Mouse (Mus musculus) ES-Bruce4 (cell line): Measurements from ENCODE around the gene Ptges2. TPM values are rescaled to one million over a fixed set of nuclear protein-coding genes. Genes with fewer than 3 reads are reported as not detected.
A peak's percentile ranks its signal among the peaks of the same experiment; 100 is the strongest.

Experiments
- H3K27ac ChIP-seq: 2 replicates; pipeline ENCODE4 v1.5.1; 2012; ENCODE audit warnings: low read length, inconsistent platforms; ENCODE audit not compliant: insufficient read depth
- H3K27me3 ChIP-seq: 2 replicates; pipeline ENCODE4 v1.6.1; 2012; ENCODE audit warnings: mild to moderate bottlenecking, low read length, inconsistent platforms; ENCODE audit not compliant: control insufficient read depth, poor library complexity, insufficient read depth, severe bottlenecking
- H3K36me3 ChIP-seq: 2 replicates; pipeline ENCODE4 v1.6.1; 2012; ENCODE audit warnings: inconsistent platforms, mild to moderate bottlenecking, low read length, moderate library complexity; ENCODE audit not compliant: control insufficient read depth, poor library complexity, insufficient read depth, severe bottlenecking
- H3K4me1 ChIP-seq: one replicate; pipeline ENCODE4 v1.8.1; 2011; ENCODE audit warnings: low read length; ENCODE audit not compliant: control insufficient read depth, insufficient read depth
- H3K4me3 ChIP-seq: 2 replicates; pipeline ENCODE4 v1.5.1; 2011; ENCODE audit warnings: low read depth, mild to moderate bottlenecking, low read length
- H3K9ac ChIP-seq: 2 replicates; pipeline ENCODE4 v1.6.1; 2012; ENCODE audit warnings: low read depth, mild to moderate bottlenecking, inconsistent platforms; ENCODE audit not compliant: poor library complexity, severe bottlenecking
- H3K9me3 ChIP-seq: replicated peaks from 2 replicates; pipeline ENCODE4 v1.6.1; 2012; ENCODE audit warnings: mild to moderate bottlenecking, low read length, inconsistent platforms; ENCODE audit not compliant: control insufficient read depth, poor library complexity, insufficient read depth, severe bottlenecking
- CTCF ChIP-seq: IDR thresholded peaks from one replicate; pipeline ENCODE4 v1.8.1; 2011; ENCODE audit warnings: low read depth, low read length
- EP300 ChIP-seq: IDR thresholded peaks from 2 replicates; pipeline ENCODE4 v1.6.1; 2011; ENCODE audit warnings: low read depth, low read length; ENCODE audit not compliant: insufficient read depth
- POLR2A ChIP-seq: IDR thresholded peaks from one replicate; pipeline ENCODE4 v1.8.1; 2011; ENCODE audit warnings: low read length; ENCODE audit not compliant: insufficient read depth
- polyA plus RNA-seq: library from polyadenylated mRNA; stranded (reverse); fragments of >200 nt; gene quantifications from 2 replicates; pipeline ENCODE4 v1.2.4, GENCODE M21; 2011; ENCODE audit warnings: low read depth; ENCODE audit not compliant: missing spikeins, insufficient read depth, insufficient read length

The Ptges2 gene
- polyA plus RNA-seq, 1 experiment, result 22.2 TPM

DNA sequence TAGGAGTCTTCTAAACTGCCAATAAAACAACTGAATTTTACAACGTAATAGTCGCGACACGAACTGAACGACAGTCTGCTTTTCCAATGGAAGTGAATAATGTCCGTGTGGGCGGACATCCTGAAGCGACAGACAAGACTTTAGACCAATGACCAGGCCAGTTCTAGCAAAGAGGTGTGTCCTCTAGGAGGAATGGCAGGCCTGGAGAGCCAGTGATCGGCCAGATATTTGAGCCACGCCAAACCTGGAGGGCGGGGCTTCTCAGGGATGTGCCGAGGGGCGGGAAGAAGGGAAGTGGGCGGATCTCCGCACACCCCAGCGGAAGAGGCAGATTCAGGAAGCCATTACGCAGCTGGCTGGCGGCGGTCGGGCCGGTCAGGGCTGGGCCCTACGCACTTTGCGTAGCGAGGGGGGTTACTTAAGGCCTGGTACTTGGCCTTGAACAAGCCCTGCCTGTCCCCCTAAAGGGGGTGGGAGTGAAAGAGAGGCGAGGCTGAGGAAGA, 56.2 kb downstream of the Ptges2 start:
- TF ChIP-seq CTCF (no peak), POLR2A (no peak)
- peak overlapping the region; percentile 59 for H3K9ac ChIP-seq
- H3K36me3 ChIP-seq, result no peaks in the 10 kb centered on the region
- no peaks in the 10 kb centered on the region for H3K4me1 ChIP-seq
- H3K4me3 ChIP-seq, result peak overlapping the region; percentile 59
- H3K9me3 ChIP-seq, result no peaks in the 10 kb centered on the region
- 0 out of 2 replicates have a peak, but pooled peaks cover 2% of the 10 kb centered on the region for H3K27me3 ChIP-seq
- peak overlapping the region; percentile 90 for H3K27ac ChIP-seq

- Histone ChIP-seq H3K9me3 (no peaks in the 10 kb centered on the region), H3K36me3 (no peaks in the 10 kb centered on the region), H3K4me3 (peak overlapping the region; percentile 55), H3K27ac (no peak overlapping the region), H3K9ac (peak overlapping the region; percentile 22), H3K27me3 (0 out of 2 replicates have a peak, but pooled peaks cover 2% of the 10 kb centered on the region), H3K4me1 (no peaks in the 10 kb centered on the region)
- TF ChIP-seq CTCF (no peak), POLR2A (no peak), EP300 (no peak)
Measured at GRCm38 (mm10) chr2:32452441-32452971, 56.8 kb downstream of the Ptges2 start.

- Histone ChIP-seq H3K9me3 (no peaks in the 10 kb centered on the region), H3K4me1 (no peaks in the 10 kb centered on the region), H3K27me3 (0 out of 2 replicates have a peak, but pooled peaks cover 2% of the 10 kb centered on the region), H3K27ac (peak overlapping the region; percentile 81), H3K4me3 (no peak overlapping the region), H3K9ac (no peak overlapping the region), H3K36me3 (no peaks in the 10 kb centered on the region)
- no peak for TF ChIP-seq CTCF
- TF ChIP-seq EP300, result no peak
- no peak for TF ChIP-seq POLR2A
Measured at GRCm38 (mm10) chr2:32453641-32454303, 58.1 kb downstream of the Ptges2 start.

GRCm38 (mm10) chr2:32454633-32455032, 58.9 kb downstream of the Ptges2 start:
- H3K36me3 ChIP-seq, result no peaks in the 10 kb centered on the region
- peak overlapping the region; percentile 81 for H3K27ac ChIP-seq
- TF ChIP-seq POLR2A (no peak), CTCF (no peak), EP300 (peak; percentile 66; the same call in 1 of the 2 replicates)
- no peak overlapping the region for H3K9ac ChIP-seq
- H3K4me3 ChIP-seq, result peak overlapping the region; percentile 23; the same call in 1 of the 2 replicates
- 0 out of 2 replicates have a peak, but pooled peaks cover 2% of the 10 kb centered on the region for H3K27me3 ChIP-seq
- no peaks in the 10 kb centered on the region for H3K4me1 ChIP-seq
- H3K9me3 ChIP-seq, result no peaks in the 10 kb centered on the region

DNA sequence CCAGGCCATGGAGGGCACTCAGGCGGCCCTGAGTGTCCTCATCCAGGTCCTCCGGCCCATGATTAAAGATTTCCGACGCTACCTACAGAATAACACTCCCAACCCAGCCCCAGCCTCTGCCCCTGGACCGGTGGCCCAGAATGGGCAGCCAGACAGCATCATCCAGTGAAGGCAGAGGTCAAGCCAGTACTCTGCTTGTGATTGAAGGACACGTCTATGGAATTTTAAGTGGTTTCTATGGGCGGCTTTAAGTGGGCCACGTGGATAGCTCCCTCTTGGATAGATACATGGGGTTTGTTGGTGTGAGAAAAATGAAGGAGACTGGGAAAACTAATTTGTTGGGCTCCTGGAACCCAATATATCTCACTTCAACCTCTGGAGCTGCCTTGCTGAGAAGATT, 59.4 kb downstream of the Ptges2 start:
- TF ChIP-seq EP300, result no peak
- no peak for TF ChIP-seq POLR2A
- no peak for TF ChIP-seq CTCF
- Histone ChIP-seq H3K9ac (no peak overlapping the region), H3K27ac (no peak overlapping the region; the same call in 1 of the 2 replicates), H3K36me3 (no peaks in the 10 kb centered on the region), H3K27me3 (no peaks in the 10 kb centered on the region), H3K4me3 (no peak overlapping the region), H3K9me3 (no peaks in the 10 kb centered on the region), H3K4me1 (no peaks in the 10 kb centered on the region)

Other genes with a start within 250 kb of the Ptges2 start
- gene Prrc2b, start 244.8 kb upstream of the Ptges2 start, polyA plus RNA-seq, result 106 and 112 TPM in 2 replicates
- gene Pomt1, start 159.3 kb upstream of the Ptges2 start, polyA plus RNA-seq, result 30.6 and 39.5 TPM in 2 replicates
- gene Uck1, start 135.7 kb upstream of the Ptges2 start, polyA plus RNA-seq, result 27.8 and 29.7 TPM in 2 replicates
- gene Golga2, start 108.5 kb upstream of the Ptges2 start, polyA plus RNA-seq, result 38.4 and 39.3 TPM in 2 replicates
- 553 and 558 TPM in 2 replicates for gene Swi5, start 107.8 kb upstream of the Ptges2 start, polyA plus RNA-seq
- gene Ciz1, start 43.6 kb upstream of the Ptges2 start, polyA plus RNA-seq, result 34.3 and 38.7 TPM in 2 replicates
- gene Dnm1, start 42.6 kb upstream of the Ptges2 start, polyA plus RNA-seq, result 11.6 and 17.0 TPM in 2 replicates
- 25.7 and 30.5 TPM in 2 replicates for gene 1110008P14Rik, start 14.0 kb upstream of the Ptges2 start, polyA plus RNA-seq
- gene Lcn2, start 7.6 kb upstream of the Ptges2 start, polyA plus RNA-seq, result not detected in 2 replicates
- gene Naif1, start 54.6 kb downstream of the Ptges2 start, polyA plus RNA-seq, result 3.0 and 3.6 TPM in 2 replicates
- 12.8 and 16.5 TPM in 2 replicates for gene Slc25a25, start 55.5 kb downstream of the Ptges2 start, polyA plus RNA-seq
- 12.2 and 16.5 TPM in 2 replicates for gene Fam102a, start 139.4 kb downstream of the Ptges2 start, polyA plus RNA-seq
- 35.1 and 41.7 TPM in 2 replicates for gene Dpm2, start 175.0 kb downstream of the Ptges2 start, polyA plus RNA-seq
- 1.8 and 4.1 TPM in 2 replicates for gene Pip5kl1, start 178.9 kb downstream of the Ptges2 start, polyA plus RNA-seq
- gene 9430097D07Rik, start 179.8 kb downstream of the Ptges2 start, polyA plus RNA-seq, result 0.44 TPM in 1 of 2 replicates, not detected in the other
- 9.4 and 9.7 TPM in 2 replicates for gene St6galnac4, start 191.2 kb downstream of the Ptges2 start, polyA plus RNA-seq
- gene St6galnac6, start 203.8 kb downstream of the Ptges2 start, polyA plus RNA-seq, result 22.5 and 24.2 TPM in 2 replicates
- 71.8 and 74.7 TPM in 2 replicates for gene Ak1, start 225.9 kb downstream of the Ptges2 start, polyA plus RNA-seq